Mouse (Mus musculus) adrenal gland, adult 8-10 months (tissue): ENCODE results near the gene Tsen34. TPM values are rescaled to one million over a fixed set of nuclear protein-coding genes. Genes with fewer than 3 reads are reported as not detected.
"Not testable (repeated sequence)": the region's sequence is repeated elsewhere in the genome, so short reads cannot be mapped to it uniquely, and the experiment has no call there.

ENCODE experiments used
- DNase-seq: peaks from one replicate; pipeline ENCODE4 v3.0.0; 2022
- microRNA-seq, 2 experiments: library from miRNA; unstranded; fragments of <30 nt; microRNA quantifications; one replicate each; pipeline ENCODE4 v1.2.0; 2022
- total RNA-seq, 4 experiments: library from RNA; stranded (reverse); gene quantifications; 2 replicates each; pipeline ENCODE4 v1.2.4; 2022

Tsen34 gene
- total RNA-seq, 4 experiments from 2014 or later: 114 to 130 (median 122) TPM

DNA sequence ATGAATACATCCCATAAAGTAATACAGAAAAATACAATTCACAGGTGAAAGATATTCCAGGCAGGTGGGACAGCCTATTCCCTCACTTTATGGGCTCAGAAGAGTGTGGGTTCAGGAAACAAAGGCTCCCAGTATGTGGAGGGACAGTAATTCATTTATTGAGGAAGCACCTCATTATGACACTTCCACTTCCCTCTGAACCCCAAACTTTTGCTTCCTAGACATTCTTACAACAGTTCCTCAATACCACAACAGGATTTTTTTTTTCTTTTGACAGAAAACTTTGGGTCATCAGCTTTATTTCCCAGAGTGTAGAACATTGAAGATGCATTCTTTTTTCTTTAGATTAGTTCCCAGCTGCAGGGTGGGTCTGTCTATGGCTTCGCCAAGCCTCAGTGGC, 40.0 kb downstream of the Tsen34 start:
- not testable (repeated sequence) for DNase-seq

Small RNAs within 50 kb of the gene (microRNA-seq; reads per million reads assigned to microRNA genes)
- 1.5 to 3.3 reads per million in 2 experiments for gene Mir3572

Other genes starting within 250 kb of the Tsen34 start
- under 1 TPM in 3 of 4 experiments, not detected in 1; 0.24 to 0.90 (median 0.66) TPM for gene Tarm1, start 190.2 kb upstream of the Tsen34 start, total RNA-seq
- under 1 TPM in 2 of 4 experiments, not detected in 2; 0.17 to 0.21 TPM for gene Oscar, start 76.7 kb upstream of the Tsen34 start, total RNA-seq
- gene Ndufa3, start 75.5 kb upstream of the Tsen34 start, total RNA-seq: 100 to 1,000 TPM; 561 to 701 (median 624) TPM
- 10 to 100 TPM; 23.1 to 31.3 (median 24.9) TPM for gene Tfpt, start 62.9 kb upstream of the Tsen34 start, total RNA-seq
- gene Prpf31, start 62.9 kb upstream of the Tsen34 start, total RNA-seq: 10 to 100 TPM; 38.9 to 57.0 (median 49.1) TPM
- gene Cnot3, start 47.6 kb upstream of the Tsen34 start, total RNA-seq: 10 to 100 TPM; 48.3 to 83.2 (median 60.9) TPM
- gene Leng1, start 27.0 kb upstream of the Tsen34 start, total RNA-seq: 10 to 100 TPM in 3 of 4 experiments, 1 to 10 TPM in 1; 9.6 to 14.1 (median 11.2) TPM
- gene Tmc4, start 15.3 kb upstream of the Tsen34 start, total RNA-seq: 10 to 100 TPM in 3 of 4 experiments, 1 to 10 TPM in 1; 7.8 to 17.7 (median 15.2) TPM
- 10 to 100 TPM; 64.4 to 81.8 (median 71.1) TPM for gene Mboat7, start 660 bp downstream of the Tsen34 start, total RNA-seq
- gene Rps9, start 11.1 kb downstream of the Tsen34 start, total RNA-seq: 100 to 1,000 TPM; 852 to 952 (median 882) TPM
- gene Pirb, start 27.5 kb downstream of the Tsen34 start, total RNA-seq: 1 to 10 TPM; 2.9 to 6.3 (median 5.0) TPM
- 1 to 10 TPM in 1 of 4 experiments, under 1 TPM in 3; 0.49 to 1.5 (median 0.60) TPM for gene Gm15448, start 132.8 kb downstream of the Tsen34 start, total RNA-seq
- under 1 TPM; 0.41 to 0.94 (median 0.54) TPM for gene Pira2, start 152.2 kb downstream of the Tsen34 start, total RNA-seq
- gene Gm14548, start 205.3 kb downstream of the Tsen34 start, total RNA-seq: under 1 TPM in 2 of 4 experiments, not detected in 2; 0.26 to 0.35 TPM
- gene Lilra6, start 222.6 kb downstream of the Tsen34 start, total RNA-seq: under 1 TPM; 0.29 to 0.89 (median 0.78) TPM